Mouse (Mus musculus): ENCODE data around the gene Csnk1d. TPM values are rescaled to one million over a fixed set of nuclear protein-coding genes. Genes with fewer than 3 reads are reported as not detected.

Csnk1d gene
- 68.7 and 70.2 TPM in 2 replicates for polyA plus RNA-seq (2014; fragmentation: Nextera tagmentation; extraction: Ambion mirVana)

DNA sequence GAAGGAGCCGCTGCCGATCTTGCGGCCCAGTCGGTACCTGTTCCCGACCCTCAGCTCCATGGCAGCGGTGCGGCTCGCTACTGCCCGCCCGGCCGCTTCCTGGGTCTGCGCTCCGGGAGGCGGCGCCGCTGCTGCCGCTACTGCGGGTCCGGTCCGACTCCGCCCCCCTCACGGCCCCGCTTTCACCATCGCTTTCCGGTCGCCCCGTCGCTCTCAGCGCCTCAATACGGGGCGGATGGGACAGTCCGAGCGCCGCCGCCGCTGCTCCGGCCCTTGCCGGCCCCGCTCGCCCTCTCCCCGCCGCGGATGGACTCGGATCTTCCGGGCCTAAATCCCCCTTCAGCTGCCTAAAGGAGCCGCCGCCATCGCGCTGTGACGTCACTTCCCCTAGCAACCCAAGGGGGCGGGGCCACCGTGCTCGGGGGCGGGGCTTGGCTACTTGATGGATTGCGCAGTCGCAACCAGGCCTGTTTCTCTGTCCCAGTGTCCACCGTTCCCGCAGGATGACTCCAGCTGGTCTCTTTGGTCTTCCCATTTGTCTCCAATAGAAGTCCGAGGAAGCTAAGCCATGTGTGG, at the start of gene Csnk1d:
Gene Csnk1d (minus strand): TSS at position 380 of the 576 bp plus-strand sequence.
- Histone ChIP-seq H3K36me3 (ENCODE audit: control insufficient read depth, insufficient read depth, low read length) (peaks cover 9% of the 10 kb centered on the region; the same call in 1 of the 2 replicates), H3K9ac (ENCODE audit: low read length) (peak within 1 kb of the TSS; percentile 100), H3K27me3 (replicated peaks; ENCODE audit: control insufficient read depth, insufficient read depth, low read length) (no peaks in the 10 kb centered on the region), H3K4me3 (ENCODE audit: low read depth, low read length) (peak within 1 kb of the TSS; percentile 94), H3K4me2 (ENCODE audit: low read length) (peak within 1 kb of the TSS; percentile 65), H3K9me3 (ENCODE audit: control insufficient read depth, low read length) (no peaks in the 10 kb centered on the region), H3K27ac (ENCODE audit: low read depth) (peak within 1 kb of the TSS; percentile 95), H3K4me1 (replicated peaks; ENCODE audit: control insufficient read depth, insufficient read depth, low read length) (peaks cover 20% of the 10 kb centered on the region)
- under 1% methylated on average over 58 of the region's 59 CpGs for WGBS
- peak; percentile 85 for ATAC-seq (replicated peaks; ENCODE audit: low FRiP score, low TSS enrichment, low read depth)
- peak; percentile 100 for DNase-seq (ENCODE audit: low spot score)

DNA sequence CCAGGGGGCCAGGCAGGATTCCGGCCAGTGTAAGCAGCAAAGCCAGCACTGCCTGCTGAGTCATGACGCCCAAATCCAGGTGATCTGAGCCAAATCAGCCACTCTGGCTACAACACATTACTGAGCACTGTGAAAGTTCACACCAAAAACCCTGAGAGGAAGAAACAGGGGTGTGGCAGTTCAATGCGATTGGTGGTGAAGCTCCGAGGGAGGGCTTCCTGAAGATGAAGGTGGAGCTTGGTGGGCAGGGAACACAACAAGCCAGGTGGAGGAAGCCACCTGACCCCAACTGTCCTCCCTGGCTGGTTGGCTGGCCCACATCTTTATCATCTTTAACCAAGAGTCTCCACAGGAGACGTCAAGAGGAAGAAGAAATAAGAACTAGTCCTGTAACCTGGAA, 48.2 kb upstream of the Csnk1d start, which contains the start of gene Cd7:
Gene Cd7 (minus strand): TSS at position 117 of the 400 bp plus-strand sequence.
- Histone ChIP-seq H3K36me3 (ENCODE audit: control insufficient read depth, insufficient read depth, low read length) (no peaks in the 10 kb centered on the region), H3K4me3 (ENCODE audit: low read depth, low read length) (no peak within 1 kb of the TSS), H3K4me2 (ENCODE audit: low read length) (no peak within 1 kb of the TSS), H3K27ac (ENCODE audit: low read depth) (no peak within 1 kb of the TSS), H3K4me1 (replicated peaks; ENCODE audit: control insufficient read depth, insufficient read depth, low read length) (no peaks in the 10 kb centered on the region), H3K27me3 (replicated peaks; ENCODE audit: control insufficient read depth, insufficient read depth, low read length) (no peaks in the 10 kb centered on the region), H3K9ac (ENCODE audit: low read length) (no peak within 1 kb of the TSS), H3K9me3 (ENCODE audit: control insufficient read depth, low read length) (no peaks in the 10 kb centered on the region)
- no peak for ATAC-seq (replicated peaks; ENCODE audit: low FRiP score, low TSS enrichment, low read depth)
- WGBS, result 57% methylated on average over 5 of the region's 5 CpGs
- no peak for DNase-seq (ENCODE audit: low spot score)

DNA sequence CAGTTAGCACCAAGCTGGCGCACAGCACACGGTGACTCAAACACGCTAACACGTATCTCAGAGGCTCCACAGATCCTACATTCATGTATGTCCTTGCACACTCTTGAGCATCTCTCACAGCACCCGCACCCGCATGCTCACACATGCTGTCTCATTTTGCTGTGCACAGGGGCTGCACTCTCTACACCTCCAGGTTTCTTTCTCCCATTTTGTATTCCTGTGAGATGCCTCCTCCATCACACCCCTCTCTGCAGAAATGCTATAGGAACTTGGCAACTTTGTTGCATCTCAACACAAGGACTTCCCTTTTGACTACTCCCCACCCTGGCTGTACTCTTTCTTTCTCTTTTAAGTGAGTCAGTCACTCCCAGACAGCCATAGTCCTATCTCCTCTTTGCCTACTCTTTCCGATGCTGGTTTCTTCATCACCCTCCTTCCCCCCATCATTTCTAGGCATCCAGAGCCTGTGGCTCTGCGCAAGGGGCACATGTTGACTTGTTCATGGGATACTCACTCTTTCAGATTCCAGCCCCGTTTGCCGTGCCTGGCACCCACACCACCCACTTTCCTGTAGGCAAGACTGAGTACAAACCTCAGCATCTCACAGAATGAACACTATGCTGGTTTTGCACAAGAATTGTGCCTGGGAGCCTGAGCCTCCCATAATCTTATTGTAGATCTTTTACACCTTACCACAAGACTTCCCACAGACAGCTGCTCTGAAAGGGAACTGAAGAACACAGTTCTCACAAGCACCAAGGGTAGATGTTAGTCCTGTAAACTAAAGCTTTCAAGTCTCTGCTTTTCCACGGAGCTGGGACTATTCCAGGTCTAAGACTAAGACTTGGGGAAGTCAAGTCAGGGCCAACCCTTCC, 47.5 kb upstream of the Csnk1d start:
- no peak overlapping the region for H3K9ac ChIP-seq (ENCODE audit: low read length)
- no peak for ATAC-seq (replicated peaks; ENCODE audit: low FRiP score, low TSS enrichment, low read depth)

DNA sequence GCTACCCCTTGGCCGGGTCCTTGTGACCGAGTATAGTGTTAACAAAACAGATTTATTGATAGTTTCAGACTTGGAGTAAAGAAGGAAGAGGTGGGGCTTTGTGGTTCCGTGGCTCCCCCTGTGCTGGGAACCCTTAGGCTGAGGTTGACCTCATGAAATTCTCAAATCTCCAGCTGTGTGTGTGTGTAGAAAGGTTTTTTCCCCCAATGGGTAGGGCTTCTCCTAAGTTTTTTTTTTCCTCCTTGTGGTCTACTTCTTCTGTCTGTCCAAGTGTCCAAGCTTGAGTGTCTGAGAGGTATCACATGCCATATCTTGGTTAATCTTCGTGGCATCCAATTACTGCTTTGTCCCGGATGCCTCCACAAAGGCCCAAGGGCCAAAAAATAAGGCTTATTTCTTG, 42.0 kb upstream of the Csnk1d start:
- no peaks in the 10 kb centered on the region for H3K36me3 ChIP-seq (ENCODE audit: control insufficient read depth, insufficient read depth, low read length)
- no peak for DNase-seq (ENCODE audit: low spot score)
- WGBS, result 75% methylated on average over 5 of the region's 5 CpGs

More for the DNA sequence above, 47.5 kb upstream of the Csnk1d start:
- H3K4me1 ChIP-seq (replicated peaks; ENCODE audit: control insufficient read depth, insufficient read depth, low read length), result no peaks in the 10 kb centered on the region
- no peak overlapping the region for H3K27ac ChIP-seq (ENCODE audit: low read depth)
- WGBS, result 83% methylated on average over 11 of the region's 11 CpGs
- DNase-seq (ENCODE audit: low spot score), result no peak
- H3K4me3 ChIP-seq (ENCODE audit: low read depth, low read length), result no peak overlapping the region
- H3K9me3 ChIP-seq (ENCODE audit: control insufficient read depth, low read length), result no peaks in the 10 kb centered on the region
- no peaks in the 10 kb centered on the region for H3K36me3 ChIP-seq (ENCODE audit: control insufficient read depth, insufficient read depth, low read length)
- H3K4me2 ChIP-seq (ENCODE audit: low read length), result no peak overlapping the region
- H3K27me3 ChIP-seq (replicated peaks; ENCODE audit: control insufficient read depth, insufficient read depth, low read length), result no peaks in the 10 kb centered on the region

DNA sequence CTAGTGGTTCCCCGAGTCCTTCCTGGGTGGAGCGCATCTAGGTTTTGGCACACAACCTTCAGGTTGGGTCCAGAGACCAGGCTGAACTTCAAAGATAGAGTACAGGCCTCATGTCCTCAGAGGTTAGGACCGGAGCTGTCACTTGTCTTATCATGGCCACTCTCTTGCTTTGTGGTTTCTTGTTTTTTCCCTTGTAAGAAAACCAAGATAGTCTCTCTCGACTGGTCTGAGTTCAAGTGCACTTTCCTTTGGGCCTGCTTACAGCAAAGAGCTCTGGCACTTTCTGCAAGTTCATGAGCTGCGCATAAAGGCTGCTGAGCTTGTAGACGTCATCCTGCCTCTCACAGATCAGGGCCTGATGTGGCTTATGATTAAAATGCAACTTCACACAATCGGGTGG, 36.1 kb upstream of the Csnk1d start:
- WGBS, result 84% methylated on average over 7 of the region's 7 CpGs
- Histone ChIP-seq H3K4me1 (replicated peaks; ENCODE audit: control insufficient read depth, insufficient read depth, low read length) (no peaks in the 10 kb centered on the region), H3K9me3 (ENCODE audit: control insufficient read depth, low read length) (no peaks in the 10 kb centered on the region), H3K27me3 (replicated peaks; ENCODE audit: control insufficient read depth, insufficient read depth, low read length) (no peaks in the 10 kb centered on the region), H3K27ac (ENCODE audit: low read depth) (no peak overlapping the region), H3K36me3 (ENCODE audit: control insufficient read depth, insufficient read depth, low read length) (no peaks in the 10 kb centered on the region), H3K4me3 (ENCODE audit: low read depth, low read length) (no peak overlapping the region), H3K4me2 (ENCODE audit: low read length) (no peak overlapping the region), H3K9ac (ENCODE audit: low read length) (no peak overlapping the region)
- ATAC-seq (replicated peaks; ENCODE audit: low FRiP score, low TSS enrichment, low read depth) (no peak), DNase-seq (ENCODE audit: low spot score) (no peak)

More for the DNA sequence above, 42.0 kb upstream of the Csnk1d start:
- Histone ChIP-seq H3K4me2 (ENCODE audit: low read length) (no peak overlapping the region), H3K27ac (ENCODE audit: low read depth) (no peak overlapping the region), H3K4me1 (replicated peaks; ENCODE audit: control insufficient read depth, insufficient read depth, low read length) (no peaks in the 10 kb centered on the region), H3K9ac (ENCODE audit: low read length) (no peak overlapping the region), H3K4me3 (ENCODE audit: low read depth, low read length) (no peak overlapping the region), H3K27me3 (replicated peaks; ENCODE audit: control insufficient read depth, insufficient read depth, low read length) (no peaks in the 10 kb centered on the region), H3K9me3 (ENCODE audit: control insufficient read depth, low read length) (no peaks in the 10 kb centered on the region)
- no peak for ATAC-seq (replicated peaks; ENCODE audit: low FRiP score, low TSS enrichment, low read depth)

DNA sequence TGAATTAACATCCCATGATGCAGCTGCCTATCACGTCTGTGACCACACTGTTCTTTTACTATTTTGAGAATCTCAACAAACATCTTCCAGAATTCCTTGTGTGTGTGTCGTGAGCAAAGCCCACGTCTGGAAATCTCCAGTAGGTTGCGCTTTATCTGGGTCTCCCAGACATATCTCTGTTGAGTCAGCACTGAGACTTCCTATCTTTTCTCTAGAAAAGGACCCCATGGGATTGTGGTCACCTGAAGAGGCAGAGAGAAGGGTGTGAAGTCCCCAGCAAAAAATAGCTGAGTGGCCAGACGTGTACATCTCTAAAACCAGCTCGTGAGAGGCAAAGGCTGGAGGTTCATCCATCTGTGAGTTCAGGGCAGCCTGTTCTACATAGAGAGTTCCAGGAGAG, 33.0 kb upstream of the Csnk1d start:
- DNase-seq (ENCODE audit: low spot score) (no peak), ATAC-seq (replicated peaks; ENCODE audit: low FRiP score, low TSS enrichment, low read depth) (no peak)
- no peaks in the 10 kb centered on the region for H3K4me1 ChIP-seq (replicated peaks; ENCODE audit: control insufficient read depth, insufficient read depth, low read length)
- H3K36me3 ChIP-seq (ENCODE audit: control insufficient read depth, insufficient read depth, low read length), result no peaks in the 10 kb centered on the region
- H3K9ac ChIP-seq (ENCODE audit: low read length), result no peak overlapping the region
- H3K4me3 ChIP-seq (ENCODE audit: low read depth, low read length), result no peak overlapping the region
- 67% methylated on average over 6 of the region's 6 CpGs for WGBS
- H3K9me3 ChIP-seq (ENCODE audit: control insufficient read depth, low read length), result no peaks in the 10 kb centered on the region
- no peak overlapping the region for H3K4me2 ChIP-seq (ENCODE audit: low read length)
- H3K27me3 ChIP-seq (replicated peaks; ENCODE audit: control insufficient read depth, insufficient read depth, low read length), result no peaks in the 10 kb centered on the region
- H3K27ac ChIP-seq (ENCODE audit: low read depth), result no peak overlapping the region

DNA sequence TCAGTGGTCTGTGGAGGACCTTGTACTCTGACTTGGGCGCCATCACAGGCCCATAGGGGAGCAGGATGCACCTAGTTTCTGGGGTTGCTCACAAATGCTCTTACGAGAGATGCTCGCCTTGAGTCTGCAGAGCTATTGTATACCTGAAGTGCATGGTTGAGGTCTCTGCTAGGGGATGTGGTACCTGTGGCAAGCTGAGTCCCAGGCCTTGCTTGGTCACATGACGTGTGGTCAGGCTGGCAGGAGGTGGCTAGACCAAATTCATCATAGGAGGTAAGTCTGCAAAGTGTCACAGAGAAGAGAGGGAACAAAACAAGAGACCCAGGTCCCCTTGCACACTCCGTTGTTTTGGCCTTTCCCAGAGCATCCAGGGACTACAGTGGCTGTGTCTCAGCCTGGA, 28.4 kb upstream of the Csnk1d start:
- Histone ChIP-seq H3K9me3 (ENCODE audit: control insufficient read depth, low read length) (no peaks in the 10 kb centered on the region), H3K27ac (ENCODE audit: low read depth) (no peak overlapping the region), H3K4me2 (ENCODE audit: low read length) (no peak overlapping the region), H3K27me3 (replicated peaks; ENCODE audit: control insufficient read depth, insufficient read depth, low read length) (no peaks in the 10 kb centered on the region), H3K36me3 (ENCODE audit: control insufficient read depth, insufficient read depth, low read length) (no peaks in the 10 kb centered on the region), H3K9ac (ENCODE audit: low read length) (no peak overlapping the region), H3K4me1 (replicated peaks; ENCODE audit: control insufficient read depth, insufficient read depth, low read length) (peaks cover 6% of the 10 kb centered on the region), H3K4me3 (ENCODE audit: low read depth, low read length) (no peak overlapping the region)
- DNase-seq (ENCODE audit: low spot score) (no peak), ATAC-seq (replicated peaks; ENCODE audit: low FRiP score, low TSS enrichment, low read depth) (no peak)
- WGBS, result 82% methylated on average over 5 of the region's 5 CpGs

DNA sequence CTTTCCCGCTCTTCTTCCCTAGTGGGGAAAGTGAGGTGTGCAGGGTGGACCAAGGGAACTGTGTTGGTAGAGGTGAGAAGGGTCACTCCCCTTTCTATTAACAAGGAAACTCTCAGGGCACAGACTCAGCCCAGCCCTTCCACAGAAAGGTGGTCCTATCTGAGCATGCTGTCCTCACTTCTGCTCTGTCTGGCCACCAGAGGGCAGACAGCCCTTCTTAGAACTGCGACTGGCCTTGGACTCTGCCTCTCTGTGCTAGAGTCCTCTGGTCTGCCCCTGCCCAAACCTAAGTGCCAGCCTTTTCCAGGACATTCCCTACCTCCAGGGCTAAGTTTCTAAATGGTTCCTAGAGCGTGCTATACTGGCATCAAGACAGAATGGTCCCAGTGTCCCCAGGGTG, 26.6 kb upstream of the Csnk1d start:
- Histone ChIP-seq H3K27me3 (replicated peaks; ENCODE audit: control insufficient read depth, insufficient read depth, low read length) (no peaks in the 10 kb centered on the region), H3K9me3 (ENCODE audit: control insufficient read depth, low read length) (no peaks in the 10 kb centered on the region), H3K4me2 (ENCODE audit: low read length) (no peak overlapping the region), H3K9ac (ENCODE audit: low read length) (no peak overlapping the region), H3K4me1 (replicated peaks; ENCODE audit: control insufficient read depth, insufficient read depth, low read length) (peaks cover 6% of the 10 kb centered on the region), H3K27ac (ENCODE audit: low read depth) (no peak overlapping the region), H3K36me3 (ENCODE audit: control insufficient read depth, insufficient read depth, low read length) (no peaks in the 10 kb centered on the region), H3K4me3 (ENCODE audit: low read depth, low read length) (no peak overlapping the region)
- ATAC-seq (replicated peaks; ENCODE audit: low FRiP score, low TSS enrichment, low read depth), result peak; percentile 63; the same call in 1 of the 2 replicates
- 42% methylated on average over 3 of the region's 3 CpGs for WGBS
- DNase-seq (ENCODE audit: low spot score), result peak; percentile 67
